Mouse (Mus musculus) testis, adult 2 months (tissue): ENCODE measurements around the gene Fam240a.

Source experiments
- CTCF ChIP-seq: fragments of 200-500 bp; IDR thresholded peaks from 2 replicates; pipeline ENCODE4 v1.5.1; 2012; ENCODE audit warnings: low read depth, mild to moderate bottlenecking, inconsistent platforms, low read length, moderate library complexity; ENCODE audit not compliant: control insufficient read depth, insufficient read depth, insufficient replicate concordance
- POLR2A ChIP-seq: fragments of 200-500 bp; IDR thresholded peaks from 2 replicates; pipeline ENCODE4 v1.6.1; 2012; ENCODE audit warnings: low read depth, mild to moderate bottlenecking, inconsistent platforms, low read length, moderate library complexity; ENCODE audit not compliant: control insufficient read depth

DNA sequence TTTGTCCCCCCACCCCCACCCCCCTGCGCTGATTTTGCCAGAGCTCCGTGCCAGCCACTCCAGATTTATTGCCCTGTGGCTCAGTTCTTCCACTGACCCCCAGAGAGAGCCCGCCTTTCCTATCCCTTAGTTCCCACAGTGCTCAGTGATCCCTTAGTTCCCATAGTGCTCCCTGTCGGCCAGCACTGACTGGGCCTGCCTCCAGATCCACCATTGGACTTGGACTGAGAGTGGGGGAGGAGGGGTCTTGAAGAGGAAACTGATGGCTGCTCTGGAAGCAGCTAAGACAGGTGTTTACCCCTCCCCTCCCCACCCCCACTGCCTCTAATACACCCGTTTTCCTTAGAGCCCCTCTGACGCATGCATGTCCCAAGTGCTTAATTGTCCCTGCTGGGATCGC, 20.7 kb downstream of the Fam240a start:
- no peak for TF ChIP-seq POLR2A
- TF ChIP-seq CTCF: no peak
